Mouse (Mus musculus): ENCODE data around the gene Pcgf2.

DNA sequence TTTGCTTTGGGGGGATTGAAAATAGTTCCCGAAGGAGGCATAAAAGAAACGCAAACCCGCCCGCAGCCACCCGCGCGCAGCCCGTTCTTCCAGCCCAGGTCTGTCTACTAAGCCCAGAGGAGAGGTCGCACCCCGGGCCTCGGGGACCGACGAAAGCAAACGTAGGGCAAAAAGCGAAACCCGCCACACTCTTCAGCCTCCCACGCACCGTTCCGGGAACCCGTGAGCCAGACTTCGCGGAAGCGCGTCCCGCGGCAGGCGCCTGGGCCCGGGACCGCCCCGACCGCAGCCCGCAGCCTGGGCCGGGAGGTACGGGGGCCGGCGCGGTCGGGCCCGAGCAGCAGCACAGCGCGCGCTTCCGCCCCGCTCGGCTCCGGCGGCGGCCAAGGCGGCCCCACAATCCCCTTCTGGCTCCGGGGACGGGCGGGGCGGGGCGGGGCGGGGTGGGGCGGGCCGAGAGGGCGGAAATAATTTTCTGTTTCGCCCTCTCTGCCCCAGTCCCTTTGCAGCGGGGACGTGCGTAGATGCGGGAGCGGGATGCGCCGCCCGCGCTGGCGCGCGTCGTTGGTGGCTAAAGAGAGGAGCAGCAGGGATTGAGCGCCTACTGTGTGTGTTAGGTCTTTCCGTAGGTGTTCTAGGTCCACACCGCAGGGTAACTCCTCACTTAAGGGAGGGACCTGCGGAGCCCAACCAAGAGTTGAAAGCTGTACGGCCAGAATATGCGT, 40.1 kb downstream of the Pcgf2 start:
- TF ChIP-seq TAL1 (IDR thresholded peaks at IDR 0.05; ENCODE audit: low read length) (no peak), GATA1 (IDR thresholded peaks at IDR 0.05; ENCODE audit: low read length) (no peak)

Data from erythroblast, embryonic 14.5 days (primary cell).